Mouse (Mus musculus): ENCODE data around the gene Churc1.

GRCm38 (mm10) chr12:76818120-76818519, 52.8 kb downstream of the Churc1 start:
- TF ChIP-seq POLR2A (IDR thresholded peaks at IDR 0.05; ENCODE audit: insufficient read depth, low read depth, low read length) (no peak), EP300 (IDR thresholded peaks at IDR 0.05; ENCODE audit: insufficient read depth, low read depth, low read length) (no peak), CTCF (IDR thresholded peaks at IDR 0.05) (no peak)
